Mouse (Mus musculus): ENCODE results near the gene Appl1.

The Appl1 gene

DNA sequence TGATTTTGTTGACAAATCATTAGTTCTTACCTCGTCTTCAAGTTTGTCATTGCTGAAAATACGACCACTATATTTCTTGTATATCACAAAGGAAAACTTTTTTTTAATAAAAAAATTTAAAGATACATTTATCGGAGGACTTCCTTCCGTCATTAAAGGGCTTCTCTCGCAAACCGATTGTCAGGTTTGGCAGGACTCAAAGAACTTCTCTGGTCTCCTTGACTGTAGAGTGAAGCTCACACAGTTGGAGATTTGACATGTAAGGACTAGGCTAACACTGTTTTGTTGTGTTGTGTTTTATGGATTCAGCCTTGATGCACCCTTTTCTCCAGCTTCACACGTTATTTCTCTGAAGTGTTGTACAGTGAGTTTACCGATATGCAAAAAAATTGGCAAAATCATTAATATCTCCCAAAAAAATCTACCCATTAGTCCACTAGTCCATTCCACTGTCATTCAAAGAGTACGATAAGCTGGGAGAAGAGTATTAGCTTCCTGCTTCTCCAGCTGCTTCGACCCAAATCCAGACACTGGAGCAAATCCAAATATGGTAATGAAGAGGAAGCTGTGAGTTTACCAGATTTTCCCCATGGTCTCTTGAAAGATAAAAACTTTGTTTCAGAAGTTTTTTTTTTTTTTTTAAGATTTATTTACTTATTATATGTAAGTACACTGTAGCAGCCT is at the start of gene Appl1:
Gene Appl1, minus strand, starts transcription at position 127 of the 684 bp plus-strand sequence.
- DNase-seq (ENCODE audit: low spot score in 2 of 2) = no peak

DNA sequence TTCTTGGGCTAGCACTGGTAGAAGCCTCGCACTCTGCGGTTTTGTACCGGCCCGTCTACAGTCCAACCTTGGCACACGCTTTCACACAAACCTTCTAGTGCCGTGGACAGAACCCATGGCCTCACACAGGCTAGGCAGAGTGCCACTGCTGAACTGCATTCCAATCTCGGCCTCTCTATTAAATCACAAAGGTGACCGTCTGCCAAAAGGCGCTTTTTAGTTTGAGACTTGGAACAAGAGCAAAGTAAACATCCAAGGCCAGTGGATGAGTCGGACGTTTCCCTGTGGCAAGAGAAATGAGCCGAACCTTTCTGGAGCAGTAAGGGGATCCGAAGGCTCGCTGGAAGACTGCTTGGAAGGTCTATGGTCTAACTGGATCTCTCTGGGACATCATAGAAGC is 48.8 kb upstream of the Appl1 start:
- DNase-seq (ENCODE audit: low spot score in 2 of 2) = no peak

- no peak for DNase-seq (ENCODE audit: low spot score in 2 of 2)
Observed at GRCm38 (mm10) chr14:27017936-27018335, 46.9 kb upstream of the Appl1 start.

- DNase-seq (ENCODE audit: low spot score in 2 of 2) = no peak
Observed at GRCm38 (mm10) chr14:27013658-27014057, 42.6 kb upstream of the Appl1 start.

DNA sequence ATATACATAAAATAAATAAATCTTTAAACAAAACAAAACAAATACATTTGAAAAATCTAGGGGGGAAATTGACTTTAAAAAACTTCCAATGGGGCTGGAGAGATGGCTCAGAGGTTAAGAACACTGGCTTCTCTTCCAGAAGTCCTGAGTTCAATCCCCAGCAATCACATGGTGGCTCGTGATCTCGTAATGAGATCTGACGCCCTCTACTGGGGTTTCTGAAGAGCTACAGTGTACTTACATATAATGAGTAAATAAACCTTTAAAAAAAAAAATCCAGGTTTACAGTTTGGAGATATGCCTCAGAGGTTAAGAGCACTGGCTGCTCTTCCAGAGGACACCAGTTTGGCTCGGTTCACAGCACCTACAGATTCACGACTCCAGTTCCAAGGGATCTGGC is 40.5 kb upstream of the Appl1 start:
- no peak for DNase-seq (ENCODE audit: low spot score in 2 of 2)

DNA sequence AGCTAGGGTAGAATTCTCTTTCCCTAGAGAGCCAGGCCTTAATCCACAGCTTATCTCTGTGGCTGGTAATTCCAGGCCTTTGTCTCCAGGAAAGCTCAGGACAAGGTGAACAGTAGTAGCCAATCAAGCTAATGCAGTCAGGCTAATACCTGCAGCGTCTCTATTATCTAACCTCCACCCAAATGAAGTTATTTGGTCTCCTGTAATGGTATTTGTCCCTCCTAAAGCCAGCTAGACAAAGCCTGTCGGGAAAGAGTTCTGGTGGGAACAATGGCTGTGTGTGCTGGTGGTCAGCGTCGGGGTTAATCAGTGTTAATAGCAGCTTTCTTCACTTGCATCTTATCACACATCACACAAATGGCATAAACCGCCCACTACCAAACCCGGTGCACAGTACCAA is 34.9 kb upstream of the Appl1 start:
- no peak for DNase-seq (ENCODE audit: low spot score in 2 of 2)

GRCm38 (mm10) chr14:27004906-27005305 is 33.9 kb upstream of the Appl1 start:
- DNase-seq (ENCODE audit: low spot score in 2 of 2) = no peak

GRCm38 (mm10) chr14:27000386-27000785 is 29.4 kb upstream of the Appl1 start:
- DNase-seq (ENCODE audit: low spot score in 2 of 2) = no peak

GRCm38 (mm10) chr14:26996257-26996656 is 25.2 kb upstream of the Appl1 start:
- DNase-seq (ENCODE audit: low spot score in 2 of 2) = no peak

DNA sequence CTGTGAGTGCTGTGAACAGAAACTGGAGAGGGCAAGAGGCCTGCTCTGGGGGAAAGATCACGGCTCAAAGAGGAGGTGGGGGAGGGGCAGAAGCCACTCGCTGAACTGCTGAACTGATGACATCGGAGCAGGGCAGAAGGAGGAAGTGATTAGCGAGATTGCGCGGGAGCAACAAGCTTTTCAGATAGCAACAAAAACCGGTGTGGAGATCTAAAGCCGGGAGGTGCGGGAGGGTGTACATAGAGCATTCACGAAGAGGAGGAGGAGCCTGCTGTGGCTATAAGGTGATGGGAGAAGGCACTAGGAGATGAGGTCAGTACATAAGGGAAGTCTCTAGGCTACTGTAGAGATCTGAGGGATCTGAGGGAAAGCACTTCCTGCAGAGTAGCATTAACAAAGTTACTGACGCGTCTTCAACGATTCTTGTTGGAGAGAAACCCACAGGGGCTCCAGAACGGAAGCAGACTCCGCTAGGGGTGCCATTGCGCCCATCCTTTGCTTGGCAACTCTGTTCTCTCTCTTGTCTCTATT is 23.2 kb upstream of the Appl1 start, which contains the start of gene Hesx1:
Gene Hesx1, plus strand, starts transcription at position 206 of the 531 bp plus-strand sequence.
- DNase-seq (ENCODE audit: low spot score in 2 of 2) = no peak

GRCm38 (mm10) chr14:26993427-26993826 is 22.4 kb upstream of the Appl1 start:
- no peak for DNase-seq (ENCODE audit: low spot score in 2 of 2)

DNA sequence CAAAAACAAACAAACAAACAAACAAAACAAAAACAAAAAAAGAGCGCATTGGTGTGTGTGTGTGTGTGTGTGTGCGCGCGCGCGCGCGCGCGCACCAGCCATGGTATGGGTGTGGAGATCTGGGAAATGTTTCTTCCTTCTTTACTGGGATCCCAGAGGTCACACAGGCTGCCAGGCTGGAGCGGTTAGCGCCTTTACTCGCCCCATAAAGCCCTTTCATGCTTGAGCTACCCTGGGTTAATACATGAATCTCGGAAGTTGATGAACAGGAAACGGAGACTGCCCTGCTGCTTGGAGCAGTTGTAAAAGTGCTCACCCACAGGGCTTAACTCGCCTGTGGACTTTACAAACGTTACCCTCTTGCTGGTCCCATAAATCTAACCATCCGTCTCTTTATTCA is 20.6 kb upstream of the Appl1 start:
- DNase-seq (ENCODE audit: low spot score in 2 of 2) = no peak

GRCm38 (mm10) chr14:26988694-26989093 is 17.7 kb upstream of the Appl1 start:
- DNase-seq (ENCODE audit: low spot score in 2 of 2) = no peak

DNA sequence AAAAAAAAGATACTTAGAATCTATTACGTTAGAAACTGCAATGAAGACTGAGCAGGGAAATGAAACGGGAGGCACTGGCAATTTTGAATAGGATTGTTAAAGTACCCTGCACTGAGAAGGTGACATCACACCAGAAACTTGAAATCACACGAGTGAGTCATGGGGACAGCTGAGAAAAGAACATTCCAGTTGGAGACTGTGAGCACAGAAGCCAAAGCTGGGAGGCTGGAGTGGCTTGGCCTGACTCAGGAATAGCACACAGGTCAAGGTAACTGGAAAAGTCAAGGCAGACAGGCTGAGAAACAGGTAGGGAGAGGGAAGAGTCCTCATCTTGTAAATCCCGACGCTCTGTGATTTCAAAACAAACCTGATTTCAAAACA is 11.1 kb upstream of the Appl1 start:
- DNase-seq (ENCODE audit: low spot score in 2 of 2) = no peak

DNA sequence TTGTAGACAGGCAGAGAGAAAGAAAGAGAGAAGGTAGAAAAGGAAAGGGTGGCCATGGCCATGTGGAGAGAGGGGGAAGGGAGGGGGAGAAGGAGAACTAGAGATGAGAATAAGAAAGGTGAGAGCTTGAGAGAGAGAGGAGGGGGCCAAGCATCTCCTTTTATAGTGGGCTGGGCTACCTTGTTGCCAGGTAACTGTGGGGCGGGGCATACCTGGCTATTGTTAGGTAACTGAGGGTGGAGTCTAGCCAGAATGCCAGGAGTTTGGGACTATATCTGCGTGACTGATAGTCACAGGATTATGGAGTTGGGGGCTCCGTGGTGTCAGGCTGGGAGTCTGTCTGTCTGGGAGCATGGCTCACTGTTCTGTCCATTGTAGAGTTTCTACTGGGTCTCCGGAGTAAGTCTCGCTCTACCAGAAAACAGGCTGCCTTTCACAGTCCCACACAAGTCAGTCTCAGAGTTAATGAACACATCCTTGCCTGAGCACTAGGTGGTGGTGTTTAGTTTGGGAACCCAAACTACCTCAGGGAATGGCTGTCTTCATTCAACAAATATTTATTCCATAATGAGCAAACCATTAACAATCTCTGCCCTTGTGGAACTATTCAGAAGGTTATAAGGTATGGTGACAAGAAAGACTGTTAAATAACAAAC is 10.6 kb upstream of the Appl1 start:
- no peak for DNase-seq (ENCODE audit: low spot score in 2 of 2)

DNA sequence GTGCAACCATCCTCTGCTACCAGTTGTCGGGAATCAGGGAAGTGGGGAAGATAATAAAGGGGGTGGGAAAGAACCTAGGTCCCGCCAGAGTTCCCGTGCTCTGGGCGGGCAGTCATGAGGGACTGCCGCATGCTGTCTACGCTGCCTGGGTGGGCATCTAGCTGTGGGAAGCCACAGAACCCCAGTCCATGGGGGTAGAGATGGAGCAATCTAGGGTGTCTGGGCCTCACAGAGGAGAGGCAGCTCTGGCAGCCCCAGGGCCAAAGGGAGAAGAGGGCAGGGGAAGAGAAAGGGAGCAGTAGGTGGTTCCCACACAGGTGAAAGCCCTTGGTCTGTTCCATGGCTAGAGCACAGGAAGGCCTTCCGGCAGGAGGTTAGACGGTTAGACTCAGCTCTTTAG is 10.0 kb upstream of the Appl1 start:
- DNase-seq (ENCODE audit: low spot score in 2 of 2) = no peak

DNA sequence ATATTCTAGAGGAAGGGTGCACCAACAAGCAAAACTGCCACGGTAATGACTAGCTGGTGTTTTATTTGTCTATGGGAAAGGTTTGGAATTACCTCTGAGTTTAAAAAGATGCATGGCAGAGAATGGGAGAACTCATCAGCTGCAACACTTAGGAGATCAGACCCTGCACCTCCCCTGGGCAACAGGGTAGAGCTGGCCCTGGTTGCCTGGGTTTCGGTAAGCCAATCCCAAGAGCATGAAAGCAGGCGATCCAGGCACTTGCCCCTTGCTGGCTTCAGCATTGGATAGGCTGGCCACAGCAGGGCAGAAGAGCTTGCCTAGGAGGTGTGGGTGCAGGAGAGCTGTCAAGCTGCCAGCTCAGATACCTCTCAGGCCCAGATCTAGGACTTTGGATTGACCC is 8.8 kb upstream of the Appl1 start:
- DNase-seq (ENCODE audit: low spot score in 2 of 2) = no peak

DNA sequence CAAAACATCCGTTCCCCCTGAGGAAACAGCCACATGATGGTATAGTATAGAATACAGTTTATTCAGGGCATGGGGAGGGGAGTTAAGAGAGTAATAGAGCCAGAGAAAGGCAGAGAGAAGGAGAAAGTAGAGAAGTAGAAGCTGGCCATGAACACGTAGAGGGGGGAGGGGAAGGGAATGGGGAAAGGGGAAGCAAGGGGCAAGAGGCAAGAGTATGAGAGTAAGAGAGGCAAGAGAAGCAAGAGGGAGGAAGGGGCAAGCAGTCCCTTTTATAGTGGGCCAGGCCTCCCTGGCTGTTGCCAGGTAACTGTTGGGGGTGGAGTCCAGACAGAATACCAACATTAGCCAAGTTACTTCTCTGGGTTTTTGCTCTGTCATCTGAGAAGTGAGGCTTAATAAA is 6.5 kb upstream of the Appl1 start:
- no peak for DNase-seq (ENCODE audit: low spot score in 2 of 2)

- no peak for DNase-seq (ENCODE audit: low spot score in 2 of 2)
Observed at GRCm38 (mm10) chr14:26976212-26976611, 5.2 kb upstream of the Appl1 start.

GRCm38 (mm10) chr14:26975490-26975889 is 4.5 kb upstream of the Appl1 start:
- DNase-seq (ENCODE audit: low spot score in 2 of 2) = no peak

GRCm38 (mm10) chr14:26973089-26973488 is 2.1 kb upstream of the Appl1 start:
- DNase-seq (ENCODE audit: low spot score in 2 of 2) = no peak

DNA sequence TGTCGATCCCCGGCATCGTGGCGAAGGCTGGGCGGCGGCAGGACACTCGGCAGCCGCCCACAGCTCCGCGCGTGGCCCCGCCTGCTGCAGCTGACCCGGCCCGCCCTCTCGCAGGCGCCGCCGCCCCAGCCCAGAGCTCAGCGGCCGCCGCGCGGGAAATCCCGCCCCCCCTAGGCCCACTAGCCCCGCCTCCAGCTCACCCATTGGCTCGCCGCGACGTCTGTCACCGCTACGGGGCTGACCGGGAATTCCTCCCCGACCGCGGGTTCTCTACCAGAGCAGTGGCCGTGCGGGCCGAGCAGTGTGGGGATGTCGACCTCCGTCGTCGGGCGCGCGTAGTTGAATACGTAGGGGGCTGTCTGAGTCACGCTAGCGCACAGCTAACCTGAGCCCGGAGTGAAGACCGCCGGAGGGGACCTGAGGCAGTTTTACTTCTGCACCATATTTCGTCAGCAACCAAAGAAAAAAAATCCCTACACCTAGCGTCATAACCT is 546 bp downstream of the Appl1 start:
- DNase-seq (ENCODE audit: low spot score in 2 of 2) = peak; percentile 99 to 100

GRCm38 (mm10) chr14:26969856-26970407 is 1.1 kb downstream of the Appl1 start:
- peak; percentile 49 to 65 for DNase-seq (ENCODE audit: low spot score in 2 of 2)
